Mouse (Mus musculus) embryo, embryonic 11 days (tissue): ENCODE data around the gene Olfr1048.
"Not testable (repeated sequence)": the region's sequence is repeated elsewhere in the genome, so short reads cannot be mapped to it uniquely, and the experiment has no call there.

Experiments used
- DNase-seq: peaks from one replicate; pipeline ENCODE4 v3.0.0-alpha.2; 2015

Gene Olfr1048

GRCm38 (mm10) chr2:86240189-86240588, at the start of gene Olfr1048:
Gene Olfr1048, minus strand, starts transcription at chr2:86240289.
- DNase-seq, result no peak

- not testable (repeated sequence) for DNase-seq
Observed at GRCm38 (mm10) chr2:86278988-86279387, 38.9 kb upstream of the Olfr1048 start, which contains the start of gene Olfr1051. Gene Olfr1051, minus strand, starts transcription at chr2:86279088.

- not testable (repeated sequence) for DNase-seq
Observed at GRCm38 (mm10) chr2:86258228-86258627, 18.1 kb upstream of the Olfr1048 start, which contains the start of gene Olfr1049. Gene Olfr1049, minus strand, starts transcription at chr2:86258328.

- DNase-seq, result no peak
Observed at GRCm38 (mm10) chr2:86231301-86231700, 8.8 kb downstream of the Olfr1048 start, which contains the start of gene Olfr1047. Gene Olfr1047, minus strand, starts transcription at chr2:86231401.

- no peak for DNase-seq
Observed at GRCm38 (mm10) chr2:86219214-86219613, 20.9 kb downstream of the Olfr1048 start, which contains the start of gene Olfr1046. Gene Olfr1046, minus strand, starts transcription at chr2:86219314.

- DNase-seq, result no peak
Observed at GRCm38 (mm10) chr2:86202909-86203308, 37.2 kb downstream of the Olfr1048 start, which contains the start of gene Olfr1045. Gene Olfr1045, minus strand, starts transcription at chr2:86203009.

- no peak for DNase-seq
Observed at GRCm38 (mm10) chr2:86195863-86196262, 44.2 kb downstream of the Olfr1048 start.

- no peak for DNase-seq
Observed at GRCm38 (mm10) chr2:86185583-86185982, 54.5 kb downstream of the Olfr1048 start, which contains the start of gene Olfr52. Gene Olfr52, minus strand, starts transcription at chr2:86185683.
